Mouse (Mus musculus) limb, embryonic 10.5 days (tissue): ENCODE measurements around the gene Isoc2a. TPM values are rescaled to one million over a fixed set of nuclear protein-coding genes. Genes with fewer than 3 reads are reported as not detected.

Source experiments
- DNase-seq: peaks from one replicate; pipeline ENCODE4 v3.0.0-alpha.2; 2017; ENCODE audit warnings: low spot score
- H3K27ac ChIP-seq: fragments of 300-500 bp; sonication (generic); 2 replicates; pipeline ENCODE4 v1.5.1; 2016; ENCODE audit warnings: mild to moderate bottlenecking
- H3K27me3 ChIP-seq: fragments of 300-500 bp; sonication (generic); 2 replicates; pipeline ENCODE4 v1.6.1; 2016; ENCODE audit warnings: low read depth, mild to moderate bottlenecking; ENCODE audit not compliant: poor library complexity, severe bottlenecking
- H3K36me3 ChIP-seq: fragments of 300-500 bp; sonication (generic); 2 replicates; pipeline ENCODE4 v1.6.1; 2016; ENCODE audit warnings: mild to moderate bottlenecking, moderate library complexity
- H3K4me1 ChIP-seq: fragments of 300-500 bp; sonication (generic); 2 replicates; pipeline ENCODE4 v1.6.1; 2016
- H3K4me3 ChIP-seq: fragments of 300-500 bp; sonication (generic); 2 replicates; pipeline ENCODE4 v1.5.1; 2016; ENCODE audit warnings: mild to moderate bottlenecking, moderate library complexity
- H3K9me3 ChIP-seq: fragments of 300-500 bp; sonication (generic); replicated peaks from 2 replicates; pipeline ENCODE4 v1.6.1; 2016; ENCODE audit warnings: mild to moderate bottlenecking
- WGBS: fragments of 180-500 bp; shearing (Covaris S2); methylation state at CpG from one replicate; pipeline ENCODE4 v1.1.7; 2016; 5-methylcytosine and 5-hydroxymethylcytosine counted together
- polyA plus RNA-seq: library from polyadenylated mRNA; unstranded; fragments of >200 nt; fragmentation: Nextera tagmentation; extraction: Ambion mirVana; gene quantifications from 2 replicates; pipeline ENCODE4 v1.2.1, GENCODE M21; 2016

The Isoc2a gene
- 0.46 and 0.64 TPM in 2 replicates for polyA plus RNA-seq

DNA sequence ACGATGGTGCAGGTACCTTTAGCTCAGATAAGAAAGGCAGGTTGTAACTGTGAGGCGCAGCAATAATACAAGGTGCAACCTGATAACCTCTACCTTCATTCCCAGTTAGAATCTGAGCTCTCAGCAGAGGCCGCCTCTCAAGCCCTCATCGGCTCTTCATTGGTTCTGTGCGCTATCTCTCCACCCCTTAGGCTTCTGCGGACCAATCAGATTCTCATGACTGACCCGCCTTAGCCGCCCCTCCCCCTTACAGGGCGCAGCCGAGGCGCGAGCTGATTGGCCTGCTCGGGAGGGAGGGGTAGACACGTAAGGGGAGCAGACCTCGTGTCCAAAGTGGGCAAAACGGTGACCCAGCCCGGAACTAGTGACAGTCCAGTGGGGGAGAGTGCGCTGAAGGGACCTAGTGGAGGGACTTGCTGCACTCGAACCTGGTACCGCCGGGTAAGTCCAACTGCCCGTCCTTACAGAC, at the start of gene Isoc2a:
Isoc2a (plus strand) TSS at position 401 of the 469 bp plus-strand sequence.
- DNase-seq: peak; percentile 92
- H3K4me3 ChIP-seq: peak within 1 kb of the TSS; percentile 63
- no peaks in the 10 kb centered on the region for H3K36me3 ChIP-seq
- under 1% methylated on average over 22 of the region's 22 CpGs for WGBS
- H3K4me1 ChIP-seq: peaks cover 18% of the 10 kb centered on the region
- H3K9me3 ChIP-seq: no peaks in the 10 kb centered on the region
- no peaks in the 10 kb centered on the region for H3K27me3 ChIP-seq
- H3K27ac ChIP-seq: peak within 1 kb of the TSS; percentile 78

DNA sequence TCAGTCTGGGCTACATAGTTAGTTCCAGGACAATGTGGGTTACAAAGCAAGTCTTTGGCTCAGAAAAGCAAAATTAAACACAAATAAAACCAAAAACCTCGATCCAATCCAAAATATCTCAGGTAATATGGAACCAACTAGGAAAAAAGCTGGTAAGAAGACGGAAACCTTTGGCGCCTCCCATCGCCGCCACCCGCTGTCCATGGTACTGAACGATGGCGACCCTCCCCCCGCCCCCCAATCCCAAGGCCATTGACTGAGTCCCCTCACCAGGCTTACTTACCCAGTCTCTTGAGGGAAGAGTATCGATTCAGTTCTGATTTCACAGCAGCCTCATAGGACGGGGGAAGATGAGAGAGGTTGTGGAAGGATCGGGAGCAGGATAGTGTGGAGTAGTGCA, 46.5 kb upstream of the Isoc2a start:
- no peaks in the 10 kb centered on the region for H3K9me3 ChIP-seq
- H3K27me3 ChIP-seq: peaks cover 56% of the 10 kb centered on the region
- no peaks in the 10 kb centered on the region for H3K36me3 ChIP-seq
- H3K27ac ChIP-seq: no peak overlapping the region
- 4% methylated on average over 12 of the region's 12 CpGs for WGBS
- no peak overlapping the region for H3K4me3 ChIP-seq
- DNase-seq: peak; percentile 72
- no peaks in the 10 kb centered on the region for H3K4me1 ChIP-seq

DNA sequence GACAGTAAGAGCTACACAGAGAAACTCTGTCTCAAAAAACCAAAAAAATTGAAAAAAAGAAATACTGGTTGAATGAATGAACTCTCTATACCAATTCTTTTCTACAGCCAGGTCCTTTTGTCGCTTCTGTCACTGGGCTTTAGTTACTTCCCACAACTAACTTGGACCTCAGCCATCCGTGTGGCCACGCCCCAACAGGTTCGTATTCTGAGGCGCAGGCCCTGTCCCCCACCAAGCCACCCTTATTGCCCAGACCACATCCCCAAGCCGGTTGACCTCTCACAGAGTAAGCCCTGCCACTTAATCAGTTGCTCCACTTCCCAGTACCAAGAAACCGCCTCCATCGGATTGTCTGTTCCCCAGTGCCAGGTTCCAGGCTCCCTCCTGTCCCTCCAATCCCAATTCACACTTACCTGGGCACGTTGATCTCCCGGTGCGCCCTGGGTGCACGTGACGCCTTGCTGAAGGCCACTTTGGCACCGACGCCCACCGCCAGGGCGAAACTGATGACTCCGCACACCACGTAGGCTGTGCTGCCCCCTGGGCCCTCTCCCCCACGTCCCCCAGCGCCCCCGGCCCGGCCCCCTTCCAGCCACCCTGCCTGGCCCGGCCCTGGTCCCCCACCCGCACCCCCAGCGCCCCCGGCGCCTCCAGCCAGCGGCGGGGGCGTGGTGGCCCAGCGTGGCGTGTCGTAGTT, 41.2 kb upstream of the Isoc2a start:
- no peaks in the 10 kb centered on the region for H3K9me3 ChIP-seq
- H3K27ac ChIP-seq: no peak overlapping the region
- H3K4me1 ChIP-seq: peaks cover 18% of the 10 kb centered on the region
- 6% methylated on average over 34 of the region's 34 CpGs for WGBS
- peaks cover 94% of the 10 kb centered on the region for H3K27me3 ChIP-seq
- H3K4me3 ChIP-seq: peak overlapping the region; percentile 59
- H3K36me3 ChIP-seq: no peaks in the 10 kb centered on the region
- DNase-seq: no peak

DNA sequence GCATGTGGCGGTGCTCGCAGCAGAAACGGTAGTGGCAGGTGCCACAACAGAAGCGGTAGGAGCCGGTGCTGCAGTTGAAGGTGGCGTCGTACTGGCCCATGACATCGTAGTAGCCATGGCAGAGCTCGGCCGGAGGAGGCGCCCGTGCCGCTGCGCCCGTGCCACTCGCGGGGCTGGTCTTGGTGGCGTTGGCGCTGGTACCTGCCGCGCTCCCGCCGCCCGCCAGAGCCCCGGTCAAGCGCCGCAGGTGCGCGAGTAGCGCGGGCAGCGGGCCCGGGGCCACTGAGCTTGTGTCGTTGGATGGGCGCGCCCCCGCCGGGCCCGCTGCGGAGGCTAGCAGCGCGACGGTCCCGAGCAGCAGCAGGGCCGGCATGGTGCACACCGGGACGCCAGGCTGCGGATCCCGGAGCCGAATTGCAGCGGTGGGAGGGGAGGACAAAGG, 40.6 kb upstream of the Isoc2a start:
- under 1% methylated on average over 51 of the region's 51 CpGs for WGBS
- peak overlapping the region; percentile 46; the same call in 1 of the 2 replicates for H3K27ac ChIP-seq
- peak overlapping the region; percentile 59 for H3K4me3 ChIP-seq
- peaks cover 18% of the 10 kb centered on the region for H3K4me1 ChIP-seq
- no peaks in the 10 kb centered on the region for H3K9me3 ChIP-seq
- no peaks in the 10 kb centered on the region for H3K36me3 ChIP-seq
- peaks cover 94% of the 10 kb centered on the region for H3K27me3 ChIP-seq
- peak; percentile 73 for DNase-seq

DNA sequence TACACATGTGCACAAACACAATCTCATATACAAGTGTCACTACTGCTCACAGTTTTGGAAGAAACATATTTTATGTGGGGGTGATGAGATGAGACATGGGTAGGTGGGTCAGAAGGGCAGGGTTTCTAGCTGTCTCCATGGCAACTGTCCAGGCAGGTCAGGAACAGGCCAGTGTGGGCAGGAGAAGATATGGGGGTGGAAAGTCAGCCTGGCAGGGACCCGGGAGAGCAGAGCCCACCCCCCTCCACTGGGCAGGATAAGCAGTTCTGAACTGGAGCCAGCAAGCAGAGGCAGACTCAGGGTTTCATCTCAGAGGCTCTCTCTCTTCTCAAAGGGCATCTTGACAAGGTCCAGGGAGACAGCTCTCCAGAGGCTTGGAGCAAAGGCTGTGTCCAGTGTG, 39.3 kb upstream of the Isoc2a start:
- no peaks in the 10 kb centered on the region for H3K9me3 ChIP-seq
- DNase-seq: no peak

DNA sequence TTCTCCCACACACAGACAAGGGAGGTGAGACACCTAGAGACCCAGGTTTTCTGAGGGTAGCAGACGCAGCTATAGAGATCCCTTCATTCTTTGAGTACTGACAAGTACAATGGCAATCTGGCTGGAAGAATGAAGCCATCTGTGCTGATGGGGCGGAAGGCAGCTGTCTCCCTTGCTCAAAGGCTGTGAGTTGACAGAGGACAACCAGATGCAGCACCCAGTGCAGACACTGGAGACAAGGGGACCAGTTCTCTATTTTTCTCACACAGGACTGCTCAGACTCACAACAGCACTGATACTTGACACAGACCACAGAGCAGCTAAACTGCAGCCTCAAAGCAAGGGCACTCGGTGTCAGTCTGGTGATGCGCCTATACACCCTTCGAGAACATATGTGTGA, 34.9 kb upstream of the Isoc2a start:
- 55% methylated on average over 5 of the region's 5 CpGs for WGBS
- H3K4me1 ChIP-seq: peaks cover 32% of the 10 kb centered on the region
- no peaks in the 10 kb centered on the region for H3K9me3 ChIP-seq
- H3K4me3 ChIP-seq: peak overlapping the region; percentile 56; the same call in 1 of the 2 replicates
- peaks cover 99% of the 10 kb centered on the region for H3K27me3 ChIP-seq
- no peak overlapping the region for H3K27ac ChIP-seq
- no peak for DNase-seq
- no peaks in the 10 kb centered on the region for H3K36me3 ChIP-seq

More for the DNA sequence above, 39.3 kb upstream of the Isoc2a start:
- peaks cover 24% of the 10 kb centered on the region for H3K4me1 ChIP-seq
- no peak overlapping the region for H3K4me3 ChIP-seq
- no peaks in the 10 kb centered on the region for H3K36me3 ChIP-seq
- peaks cover 97% of the 10 kb centered on the region for H3K27me3 ChIP-seq
- WGBS: 10% methylated on average over 1 of the region's 1 CpGs
- H3K27ac ChIP-seq: no peak overlapping the region

DNA sequence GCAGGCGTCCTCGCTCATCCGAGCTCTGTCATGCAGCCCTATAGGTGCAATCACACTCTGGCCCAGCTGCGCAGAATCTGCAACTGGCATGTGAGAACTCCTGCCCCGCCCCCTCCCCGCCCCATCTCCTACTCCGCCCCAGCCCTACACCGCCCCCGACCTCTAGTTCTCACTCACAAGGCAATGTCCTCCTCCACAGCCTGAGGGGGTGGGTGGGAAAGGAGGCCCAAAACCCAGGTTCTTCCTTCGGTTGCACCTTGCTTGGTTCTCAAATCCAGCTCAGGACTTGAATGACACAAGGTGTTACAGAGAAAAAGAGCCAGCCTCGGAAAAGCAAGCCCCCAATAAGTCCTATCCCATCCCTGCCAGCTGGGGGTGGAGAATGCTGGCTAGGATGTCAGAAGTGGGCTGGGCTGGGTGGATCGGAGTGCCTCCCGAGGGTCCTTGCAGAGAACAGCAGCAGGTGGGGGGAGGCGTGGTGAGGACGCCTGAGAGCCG, 34.3 kb upstream of the Isoc2a start:
- Histone ChIP-seq H3K27ac (no peak overlapping the region), H3K9me3 (no peaks in the 10 kb centered on the region), H3K27me3 (peaks cover 93% of the 10 kb centered on the region), H3K4me1 (peaks cover 30% of the 10 kb centered on the region), H3K36me3 (no peaks in the 10 kb centered on the region), H3K4me3 (peak overlapping the region; percentile 56)
- WGBS: under 1% methylated on average over 16 of the region's 16 CpGs
- peak; percentile 65 for DNase-seq

DNA sequence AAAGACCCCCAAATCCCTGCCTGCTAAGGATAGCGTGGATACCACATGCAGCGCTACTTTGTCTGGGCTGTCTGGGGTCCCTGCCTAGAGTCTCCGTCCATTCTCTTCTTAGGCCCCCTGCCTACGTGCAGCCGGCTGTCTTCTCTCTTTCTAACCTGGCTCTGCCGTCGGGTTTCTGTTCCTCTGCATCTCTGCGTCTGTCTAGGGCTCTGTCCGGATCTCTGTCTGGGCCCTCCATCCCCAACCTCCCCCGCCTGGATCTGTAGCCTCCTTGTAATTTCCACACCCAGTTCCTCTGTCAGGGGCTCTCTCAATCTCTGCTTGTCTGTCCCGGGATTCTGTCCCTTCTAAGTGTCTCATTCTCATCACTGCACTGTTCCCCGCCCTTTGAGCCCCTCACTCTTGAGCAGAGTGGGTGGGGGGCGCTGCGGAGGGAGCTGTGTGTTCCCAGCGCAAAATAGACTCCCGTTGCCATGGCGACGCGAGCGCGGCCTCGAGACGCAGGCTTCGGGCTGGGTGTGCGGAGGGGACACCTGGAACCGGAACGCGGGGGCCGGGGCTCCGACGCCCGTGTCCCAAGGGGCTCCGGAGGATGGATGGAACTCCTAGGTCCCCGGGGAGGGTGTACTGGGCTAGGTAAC, 33.2 kb upstream of the Isoc2a start:
- no peaks in the 10 kb centered on the region for H3K9me3 ChIP-seq
- peak overlapping the region; percentile 56 for H3K4me3 ChIP-seq
- peak; percentile 75 for DNase-seq
- no peak overlapping the region for H3K27ac ChIP-seq
- H3K4me1 ChIP-seq: peaks cover 27% of the 10 kb centered on the region
- WGBS: under 1% methylated on average over 34 of the region's 34 CpGs
- no peaks in the 10 kb centered on the region for H3K36me3 ChIP-seq
- peaks cover 83% of the 10 kb centered on the region for H3K27me3 ChIP-seq

DNA sequence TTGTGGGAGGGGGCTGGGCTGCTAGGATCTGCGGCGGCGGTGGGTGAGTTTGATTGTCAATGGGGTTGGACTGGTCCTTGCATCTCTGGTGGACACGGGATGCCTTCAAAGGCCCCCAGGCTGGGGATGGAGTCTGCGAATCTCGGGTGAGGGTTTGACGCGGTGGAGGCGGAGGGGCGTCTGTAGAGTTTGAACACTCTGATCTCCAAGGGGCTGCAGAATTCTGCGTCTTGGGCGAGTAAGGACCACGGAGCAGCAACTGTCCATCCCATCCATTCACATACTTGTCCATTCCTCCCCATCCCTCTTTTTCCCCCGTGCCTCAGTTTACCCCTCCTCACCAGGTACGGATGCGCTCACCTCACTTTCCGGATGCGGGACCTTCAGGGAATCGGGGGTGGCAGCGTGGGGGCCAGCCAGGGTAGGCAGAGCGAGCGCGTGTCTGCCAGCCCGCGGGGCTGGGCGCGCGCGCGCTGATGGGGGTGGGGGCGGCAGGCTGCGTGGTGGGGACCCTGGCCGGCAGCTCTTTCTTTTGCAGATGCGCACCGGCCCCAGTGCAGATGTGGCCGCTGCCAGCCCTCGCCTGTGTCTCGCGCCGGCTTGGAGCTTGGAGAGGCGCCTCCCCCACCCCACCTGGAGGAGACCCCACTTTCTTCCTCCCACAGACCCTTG, 32.6 kb upstream of the Isoc2a start, which contains the start of gene Shisa7:
Shisa7 (minus strand) TSS at position 452 of the 672 bp plus-strand sequence.
- DNase-seq: no peak
- WGBS: 1% methylated on average over 41 of the region's 41 CpGs
- H3K4me3 ChIP-seq: peak within 1 kb of the TSS; percentile 56
- H3K27ac ChIP-seq: 0 out of 2 replicates have a peak within 1 kb of the TSS, but pooled peaks have one; percentile 14
- H3K4me1 ChIP-seq: peaks cover 27% of the 10 kb centered on the region
- peaks cover 79% of the 10 kb centered on the region for H3K27me3 ChIP-seq
- H3K9me3 ChIP-seq: no peaks in the 10 kb centered on the region
- H3K36me3 ChIP-seq: no peaks in the 10 kb centered on the region

DNA sequence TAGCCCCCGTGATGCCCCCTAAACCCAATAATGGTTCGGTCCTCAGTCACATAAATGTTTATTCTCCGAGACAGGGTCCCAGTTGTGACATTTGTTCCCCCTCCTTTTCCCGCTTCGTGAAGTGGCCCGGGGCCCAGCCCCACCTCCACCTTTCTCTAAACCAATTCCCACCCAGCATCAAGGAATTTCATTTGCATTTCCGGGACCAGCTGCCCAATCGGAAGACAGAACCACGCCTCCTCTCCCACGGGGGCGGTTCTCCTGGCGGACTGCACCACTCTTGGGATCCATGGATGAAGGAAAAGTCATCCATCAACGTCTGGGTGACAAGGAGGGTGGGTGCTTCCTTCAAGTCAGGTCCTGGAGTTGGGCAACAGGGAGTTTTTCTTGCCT, 32.0 kb upstream of the Isoc2a start:
- peak overlapping the region; percentile 56 for H3K4me3 ChIP-seq

DNA sequence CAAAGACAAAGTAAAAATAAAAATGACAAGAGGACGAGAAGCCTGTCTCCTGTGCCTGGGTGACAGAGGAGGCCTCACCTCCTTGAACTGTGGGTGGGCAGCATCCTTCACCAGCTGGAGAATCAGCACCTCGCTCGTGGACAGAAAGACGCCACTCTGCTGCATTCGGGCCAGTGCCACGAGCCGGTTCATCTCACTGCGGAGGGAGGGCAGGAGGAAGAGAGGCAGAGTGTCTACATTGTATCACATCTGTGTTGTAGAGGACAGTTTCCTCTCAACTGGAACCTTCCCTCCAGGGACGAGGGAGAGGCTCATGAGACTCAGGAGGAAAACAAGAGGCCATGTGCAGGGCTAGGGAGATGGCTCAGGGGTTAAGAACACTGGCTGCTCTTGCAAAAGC, 27.6 kb upstream of the Isoc2a start:
- Histone ChIP-seq H3K9me3 (no peaks in the 10 kb centered on the region), H3K27ac (no peak overlapping the region), H3K27me3 (peaks cover 40% of the 10 kb centered on the region), H3K36me3 (no peaks in the 10 kb centered on the region), H3K4me1 (peaks cover 4% of the 10 kb centered on the region), H3K4me3 (no peak overlapping the region)
- DNase-seq: no peak
- 62% methylated on average over 9 of the region's 9 CpGs for WGBS

More for the DNA sequence above, 32.0 kb upstream of the Isoc2a start:
- H3K36me3 ChIP-seq: no peaks in the 10 kb centered on the region
- H3K4me1 ChIP-seq: peaks cover 27% of the 10 kb centered on the region
- no peaks in the 10 kb centered on the region for H3K9me3 ChIP-seq
- H3K27me3 ChIP-seq: peaks cover 79% of the 10 kb centered on the region
- 2% methylated on average over 13 of the region's 13 CpGs for WGBS
- peak; percentile 85 for DNase-seq
- H3K27ac ChIP-seq: no peak overlapping the region

DNA sequence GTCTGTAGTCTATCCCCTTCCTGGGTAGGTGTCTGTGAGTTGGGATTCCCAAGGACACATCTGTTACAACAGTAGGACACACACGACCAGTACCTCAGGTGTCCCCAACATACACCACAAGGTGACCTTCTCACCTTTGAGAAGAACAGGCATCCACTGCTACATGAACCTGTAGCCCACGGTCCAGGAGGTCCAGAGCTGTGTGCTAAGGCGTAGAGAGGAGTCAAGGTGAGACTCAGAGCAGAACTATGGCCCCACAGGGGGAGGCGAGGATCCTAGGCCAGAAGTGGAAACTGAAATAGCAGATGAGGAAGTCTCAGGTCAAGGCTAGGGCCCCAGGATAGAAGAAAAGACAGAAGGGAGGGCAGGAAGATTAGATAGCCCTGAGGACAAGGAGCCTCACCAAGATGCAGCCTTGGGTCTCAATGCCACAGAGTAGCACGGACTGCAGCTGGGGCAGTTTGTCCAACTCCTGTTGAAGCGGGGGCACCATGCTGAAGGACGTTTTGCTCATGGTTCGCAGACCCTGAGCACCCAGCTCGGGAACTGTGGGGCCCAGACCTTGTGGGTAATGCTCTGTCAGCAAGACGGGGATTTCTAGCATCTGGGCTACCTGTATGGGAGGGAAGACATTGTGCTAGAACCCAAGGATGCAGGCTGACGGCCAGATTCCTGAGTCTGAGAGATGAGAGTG, 26.2 kb upstream of the Isoc2a start:
- no peak for DNase-seq
- WGBS: 81% methylated on average over 11 of the region's 11 CpGs
- Histone ChIP-seq H3K4me3 (no peak overlapping the region), H3K27ac (no peak overlapping the region), H3K27me3 (peaks cover 26% of the 10 kb centered on the region; the same call in 1 of the 2 replicates), H3K9me3 (no peaks in the 10 kb centered on the region), H3K4me1 (no peaks in the 10 kb centered on the region), H3K36me3 (no peaks in the 10 kb centered on the region)
